Mouse (Mus musculus): ENCODE results near the gene Dcdc2c. TPM values are rescaled to one million over a fixed set of nuclear protein-coding genes. Genes with fewer than 3 reads are reported as not detected.

Dcdc2c gene
- polyA plus RNA-seq (2015; fragmentation: Nextera tagmentation; extraction: Ambion mirVana), result 0.14 TPM in 1 of 2 replicates, not detected in the other

- no peaks in the 10 kb centered on the region for H3K36me3 ChIP-seq (ENCODE audit: insufficient read depth, low read length)
- H3K4me1 ChIP-seq (ENCODE audit: insufficient read depth, low read depth, low read length), result no peaks in the 10 kb centered on the region
- H3K4me2 ChIP-seq (replicated peaks; ENCODE audit: low read depth, low read length), result no peak within 1 kb of the TSS
- no peaks in the 10 kb centered on the region for H3K9me3 ChIP-seq (ENCODE audit: low read length)
- no peak within 1 kb of the TSS for H3K4me3 ChIP-seq (ENCODE audit: low read depth, low read length)
- DNase-seq (ENCODE audit: low spot score) (no peak), ATAC-seq (no peak)
- no peaks in the 10 kb centered on the region for H3K27me3 ChIP-seq (replicated peaks; ENCODE audit: insufficient read depth, low read length)
- no peak within 1 kb of the TSS for H3K27ac ChIP-seq (ENCODE audit: low read length)
- H3K9ac ChIP-seq (replicated peaks; ENCODE audit: low read depth), result no peak within 1 kb of the TSS
- 53% methylated on average over 15 of the region's 15 CpGs for WGBS
- TF ChIP-seq EP300 (IDR thresholded peaks at IDR 0.05), result no peak
- TF ChIP-seq CTCF (IDR thresholded peaks at IDR 0.05), result no peak
Measured at GRCm38 (mm10) chr12:28552299-28552698, at the start of gene Dcdc2c. Gene Dcdc2c, minus strand, starts transcription at chr12:28552399.

- DNase-seq (ENCODE audit: low spot score), result no peak
- TF ChIP-seq EP300 (IDR thresholded peaks at IDR 0.05), result no peak
- no peak for TF ChIP-seq CTCF (IDR thresholded peaks at IDR 0.05)
- H3K27ac ChIP-seq (ENCODE audit: low read length), result no peak overlapping the region
- H3K9me3 ChIP-seq (ENCODE audit: low read length), result no peaks in the 10 kb centered on the region
- no peaks in the 10 kb centered on the region for H3K4me1 ChIP-seq (ENCODE audit: insufficient read depth, low read depth, low read length)
- no peak overlapping the region for H3K9ac ChIP-seq (replicated peaks; ENCODE audit: low read depth)
- WGBS, result 52% methylated on average over 2 of the region's 2 CpGs
- no peak overlapping the region for H3K4me2 ChIP-seq (replicated peaks; ENCODE audit: low read depth, low read length)
- H3K36me3 ChIP-seq (ENCODE audit: insufficient read depth, low read length), result no peaks in the 10 kb centered on the region
- H3K4me3 ChIP-seq (ENCODE audit: low read depth, low read length), result no peak overlapping the region
- no peaks in the 10 kb centered on the region for H3K27me3 ChIP-seq (replicated peaks; ENCODE audit: insufficient read depth, low read length)
- no peak for ATAC-seq
Measured at GRCm38 (mm10) chr12:28598526-28598991, 46.4 kb upstream of the Dcdc2c start.

DNA sequence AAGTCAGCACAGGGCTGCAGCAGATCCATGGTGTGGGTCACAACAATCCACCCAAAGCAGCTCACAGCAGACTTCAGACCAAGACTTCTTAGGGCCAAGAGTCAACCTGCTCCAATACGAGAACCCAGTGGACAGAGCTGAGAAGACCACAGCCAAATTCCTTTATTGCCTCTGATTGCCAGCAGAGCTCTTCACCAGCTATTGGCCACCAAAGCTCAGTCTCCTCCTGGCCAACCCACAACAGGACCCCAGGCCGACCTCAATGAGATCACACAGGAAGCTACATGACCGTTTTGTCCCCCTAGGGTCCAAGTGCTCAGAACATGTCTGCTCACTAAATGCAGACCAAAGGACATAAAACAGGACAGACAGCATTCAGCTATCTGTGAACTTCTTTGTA is 45.9 kb upstream of the Dcdc2c start:
- no peak overlapping the region for H3K4me3 ChIP-seq (ENCODE audit: low read depth, low read length)
- DNase-seq (ENCODE audit: low spot score) (no peak), ATAC-seq (no peak)
- WGBS, result 41% methylated on average over 3 of the region's 3 CpGs
- no peaks in the 10 kb centered on the region for H3K27me3 ChIP-seq (replicated peaks; ENCODE audit: insufficient read depth, low read length)
- H3K4me2 ChIP-seq (replicated peaks; ENCODE audit: low read depth, low read length), result no peak overlapping the region
- no peaks in the 10 kb centered on the region for H3K9me3 ChIP-seq (ENCODE audit: low read length)
- no peak overlapping the region for H3K27ac ChIP-seq (ENCODE audit: low read length)
- H3K9ac ChIP-seq (replicated peaks; ENCODE audit: low read depth), result no peak overlapping the region
- H3K4me1 ChIP-seq (ENCODE audit: insufficient read depth, low read depth, low read length), result no peaks in the 10 kb centered on the region
- no peaks in the 10 kb centered on the region for H3K36me3 ChIP-seq (ENCODE audit: insufficient read depth, low read length)
- no peak for TF ChIP-seq CTCF (IDR thresholded peaks at IDR 0.05)
- no peak for TF ChIP-seq EP300 (IDR thresholded peaks at IDR 0.05)

DNA sequence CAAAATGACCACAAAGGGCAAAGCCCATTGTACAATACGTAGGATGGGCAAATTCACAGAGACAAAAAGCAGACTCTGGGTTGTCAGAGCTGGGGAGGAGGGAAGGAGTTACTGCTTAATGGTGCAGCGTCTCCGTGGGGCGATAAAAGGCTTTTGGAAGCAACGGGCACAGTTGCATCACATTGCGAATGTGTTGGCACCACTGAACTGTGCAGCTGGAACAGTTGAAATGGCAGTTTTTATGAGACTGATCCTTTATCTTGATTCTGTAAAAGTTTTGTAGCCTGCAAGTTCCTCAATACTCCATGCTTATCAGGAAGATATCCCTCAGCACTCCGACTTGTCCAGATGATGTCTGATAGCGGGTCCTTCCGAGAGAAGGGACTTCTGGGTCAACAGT is 45.5 kb upstream of the Dcdc2c start:
- Histone ChIP-seq H3K9ac (replicated peaks; ENCODE audit: low read depth) (no peak overlapping the region), H3K4me1 (ENCODE audit: insufficient read depth, low read depth, low read length) (no peaks in the 10 kb centered on the region), H3K27me3 (replicated peaks; ENCODE audit: insufficient read depth, low read length) (no peaks in the 10 kb centered on the region), H3K27ac (ENCODE audit: low read length) (no peak overlapping the region), H3K9me3 (ENCODE audit: low read length) (no peaks in the 10 kb centered on the region), H3K4me3 (ENCODE audit: low read depth, low read length) (no peak overlapping the region), H3K4me2 (replicated peaks; ENCODE audit: low read depth, low read length) (no peak overlapping the region), H3K36me3 (ENCODE audit: insufficient read depth, low read length) (no peaks in the 10 kb centered on the region)
- ATAC-seq, result no peak
- TF ChIP-seq CTCF (IDR thresholded peaks at IDR 0.05), result no peak
- TF ChIP-seq EP300 (IDR thresholded peaks at IDR 0.05), result no peak
- DNase-seq (ENCODE audit: low spot score), result no peak
- 57% methylated on average over 9 of the region's 9 CpGs for WGBS

DNA sequence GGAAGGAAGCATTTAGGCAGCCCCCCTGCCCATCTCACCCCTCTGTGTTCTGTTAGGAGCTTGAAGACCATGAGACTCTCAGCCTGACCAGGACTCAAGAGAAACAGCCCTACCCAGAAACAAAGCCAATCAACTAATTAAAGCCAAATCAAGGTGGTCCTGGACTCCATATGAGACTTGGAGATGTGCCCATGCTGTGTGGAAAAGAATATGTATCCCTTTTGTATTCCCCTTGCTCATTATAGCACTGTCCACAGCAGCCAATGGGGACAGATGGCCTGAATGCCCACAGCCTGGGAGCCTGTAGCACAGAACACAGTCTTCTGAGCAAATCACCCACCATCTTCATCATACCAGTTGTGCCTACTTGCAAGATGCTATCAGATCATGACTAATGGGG is 44.7 kb upstream of the Dcdc2c start:
- H3K4me1 ChIP-seq (ENCODE audit: insufficient read depth, low read depth, low read length), result no peaks in the 10 kb centered on the region
- no peaks in the 10 kb centered on the region for H3K27me3 ChIP-seq (replicated peaks; ENCODE audit: insufficient read depth, low read length)
- H3K36me3 ChIP-seq (ENCODE audit: insufficient read depth, low read length), result no peaks in the 10 kb centered on the region
- TF ChIP-seq CTCF (IDR thresholded peaks at IDR 0.05), result no peak
- TF ChIP-seq EP300 (IDR thresholded peaks at IDR 0.05), result no peak
- no peak for ATAC-seq
- DNase-seq (ENCODE audit: low spot score), result no peak
- no peaks in the 10 kb centered on the region for H3K9me3 ChIP-seq (ENCODE audit: low read length)
- no peak overlapping the region for H3K4me3 ChIP-seq (ENCODE audit: low read depth, low read length)
- H3K27ac ChIP-seq (ENCODE audit: low read length), result no peak overlapping the region
- no peak overlapping the region for H3K9ac ChIP-seq (replicated peaks; ENCODE audit: low read depth)
- no peak overlapping the region for H3K4me2 ChIP-seq (replicated peaks; ENCODE audit: low read depth, low read length)

GRCm38 (mm10) chr12:28590428-28590827 is 38.2 kb upstream of the Dcdc2c start:
- H3K4me3 ChIP-seq (ENCODE audit: low read depth, low read length), result no peak overlapping the region
- no peaks in the 10 kb centered on the region for H3K9me3 ChIP-seq (ENCODE audit: low read length)
- no peaks in the 10 kb centered on the region for H3K27me3 ChIP-seq (replicated peaks; ENCODE audit: insufficient read depth, low read length)
- DNase-seq (ENCODE audit: low spot score) (no peak), ATAC-seq (no peak)
- no peaks in the 10 kb centered on the region for H3K36me3 ChIP-seq (ENCODE audit: insufficient read depth, low read length)
- no peak overlapping the region for H3K4me2 ChIP-seq (replicated peaks; ENCODE audit: low read depth, low read length)
- no peaks in the 10 kb centered on the region for H3K4me1 ChIP-seq (ENCODE audit: insufficient read depth, low read depth, low read length)
- no peak overlapping the region for H3K27ac ChIP-seq (ENCODE audit: low read length)
- H3K9ac ChIP-seq (replicated peaks; ENCODE audit: low read depth), result no peak overlapping the region
- 42% methylated on average over 13 of the region's 13 CpGs for WGBS
- TF ChIP-seq EP300 (IDR thresholded peaks at IDR 0.05), result no peak
- no peak for TF ChIP-seq CTCF (IDR thresholded peaks at IDR 0.05)

Data from lung, postnatal 0 days (tissue).